Mouse (Mus musculus) left cerebral cortex, adult 2 months (tissue): ENCODE results near the gene Wdr53. TPM values are rescaled to one million over a fixed set of nuclear protein-coding genes. Genes with fewer than 3 reads are reported as not detected.
"Not testable (repeated sequence)": the region's sequence is repeated elsewhere in the genome, so short reads cannot be mapped to it uniquely, and the experiment has no call there.

Source experiments
- DNase-seq, 2 experiments: peaks; one replicate each; pipeline ENCODE4 v3.0.0; 2021 to 2022; ENCODE audit warnings: low spot score in 2 of 2, mixed read lengths in 1 of 2; ENCODE audit errors: extremely low spot score in 1 of 2
- H3K27ac ChIP-seq: fragments of 200-600 bp; 2 replicates; pipeline ENCODE4 v1.8.1; 2022
- H3K4me3 ChIP-seq: fragments of 200-600 bp; 2 replicates; pipeline ENCODE4 v1.8.1; 2022
- CTCF ChIP-seq: fragments of 200-600 bp; IDR thresholded peaks from 2 replicates; pipeline ENCODE4 v1.8.1; 2022; ENCODE audit warnings: antibody characterized with exemption, mild to moderate bottlenecking, moderate library complexity
- intact Hi-C: fragments of 180-260 bp; cut with DNase I; formaldehyde crosslinking; loops from one replicate; pipeline ENCODE4 v1.15.1; 2025
- total RNA-seq, 2 experiments: library from RNA; stranded (reverse); gene quantifications; 2 replicates each; pipeline ENCODE4 v1.2.3; 2021

Wdr53 gene
- total RNA-seq, 2 experiments from 2014 or later: 9.3 to 12.0 TPM

GRCm38 (mm10) chr16:32239428-32240312 is 7.4 kb upstream of the Wdr53 start:
- TF ChIP-seq CTCF: no peak
- intact Hi-C loops: loop anchor here (10.0 kb wide), 1 partner anchor 295 kb away; the partner anchor contains the start of genes 0610012G03Rik and Ncbp2
- Histone ChIP-seq H3K27ac (no peak overlapping the region), H3K4me3 (no peak overlapping the region)
- DNase-seq: no peak

- intact Hi-C loops: loop anchor here (10.0 kb wide), 1 partner anchor 299 kb away; the partner anchor contains the start of genes 0610012G03Rik and Ncbp2
- Histone ChIP-seq H3K4me3 (no peak overlapping the region), H3K27ac (no peak overlapping the region)
- no peak for TF ChIP-seq CTCF
- DNase-seq: no peak
Measured at GRCm38 (mm10) chr16:32243901-32244300, 3.1 kb upstream of the Wdr53 start.

- peak in 1 of 2 experiments; percentile 60 for DNase-seq
- TF ChIP-seq CTCF: no peak
- peak overlapping the region; percentile 73 for H3K4me3 ChIP-seq
- intact Hi-C loops: loop anchor here (2.0 to 10.0 kb wide), 4 partner anchors 30 to 302 kb away; partner anchors contain the start of genes 0610012G03Rik, Ncbp2 and Rnf168
- peak overlapping the region; percentile 86 for H3K27ac ChIP-seq
Measured at GRCm38 (mm10) chr16:32246351-32246791, 656 bp upstream of the Wdr53 start.

- intact Hi-C loops: loop anchor here (5.0 kb wide), 1 partner anchor 193 kb away; no protein-coding TSS in a partner anchor
- DNase-seq, H3K4me3 ChIP-seq: not testable (repeated sequence)
Measured at GRCm38 (mm10) chr16:32264225-32264624, 17.2 kb downstream of the Wdr53 start.

GRCm38 (mm10) chr16:32271291-32271690 is 24.3 kb downstream of the Wdr53 start, which contains the start of gene Smco1:
Smco1 (plus strand) TSS chr16:32271468.
- intact Hi-C loops: no loop called here
- Histone ChIP-seq H3K27ac (no peak within 1 kb of the TSS), H3K4me3 (no peak within 1 kb of the TSS)
- DNase-seq: no peak
- TF ChIP-seq CTCF: no peak

More at GRCm38 (mm10) chr16:32264225-32264624, 17.2 kb downstream of the Wdr53 start:
- H3K27ac ChIP-seq: not testable (repeated sequence)
- TF ChIP-seq CTCF: peak; percentile 57

- DNase-seq: no peak
- peak; percentile 54 for TF ChIP-seq CTCF
- Histone ChIP-seq H3K27ac (no peak overlapping the region), H3K4me3 (no peak overlapping the region)
- intact Hi-C loops: no loop called here
Measured at GRCm38 (mm10) chr16:32273338-32273737, 26.3 kb downstream of the Wdr53 start.

- intact Hi-C loops: loop anchor here (5.0 kb wide), 2 partner anchors 57 to 163 kb away; partner anchors contain the start of gene Ubxn7
Measured at GRCm38 (mm10) chr16:32275041-32275440, 28.0 kb downstream of the Wdr53 start.

GRCm38 (mm10) chr16:32275830-32276229 is 28.8 kb downstream of the Wdr53 start:
- DNase-seq: no peak
- intact Hi-C loops: loop anchor here (2.0 to 5.0 kb wide), 3 partner anchors 29 to 164 kb away; partner anchors contain the start of genes Fbxo45, Ubxn7 and Wdr53
- no peak overlapping the region for H3K4me3 ChIP-seq
- no peak for TF ChIP-seq CTCF
- no peak overlapping the region for H3K27ac ChIP-seq

More at GRCm38 (mm10) chr16:32275041-32275440, 28.0 kb downstream of the Wdr53 start:
- H3K27ac ChIP-seq: no peak overlapping the region
- no peak for TF ChIP-seq CTCF
- no peak overlapping the region for H3K4me3 ChIP-seq
- no peak for DNase-seq

- peak within 1 kb of the TSS; percentile 92 for H3K4me3 ChIP-seq
- intact Hi-C loops: loop anchor here (2.0 to 5.0 kb wide), 3 partner anchors 31 to 165 kb away; partner anchors contain the start of genes Fbxo45, Ubxn7 and Wdr53
- no peak for TF ChIP-seq CTCF
- DNase-seq: peak; percentile 90 to 92
- peak within 1 kb of the TSS; percentile 97 for H3K27ac ChIP-seq
Measured at GRCm38 (mm10) chr16:32277308-32278256, 30.6 kb downstream of the Wdr53 start, which contains the start of gene Rnf168. Rnf168 (plus strand) TSS chr16:32277459.

- peak overlapping the region; percentile 92 for H3K4me3 ChIP-seq
- no peak for DNase-seq
- intact Hi-C loops: loop anchor here (5.0 kb wide), 2 partner anchors 54 to 166 kb away; partner anchors contain the start of gene Ubxn7
- peak overlapping the region; percentile 97 for H3K27ac ChIP-seq
- no peak for TF ChIP-seq CTCF
Measured at GRCm38 (mm10) chr16:32278396-32278795, 31.4 kb downstream of the Wdr53 start.

GRCm38 (mm10) chr16:32280211-32280610 is 33.2 kb downstream of the Wdr53 start:
- no peak for DNase-seq
- intact Hi-C loops: no loop called here
- TF ChIP-seq CTCF: no peak
- Histone ChIP-seq H3K4me3 (peak overlapping the region; percentile 9; the same call in 1 of the 2 replicates), H3K27ac (no peak overlapping the region)
